Mouse (Mus musculus): ENCODE results near the gene Srbd1. TPM values are rescaled to one million over a fixed set of nuclear protein-coding genes. Genes with fewer than 3 reads are reported as not detected.

Gene Srbd1
- polyA plus RNA-seq, 1 experiment from 2014 or later = 25.4 TPM

- Histone ChIP-seq H3K4me1 (no peaks in the 10 kb centered on the region), H3K27me3 (ENCODE audit: poor library complexity, severe bottlenecking) (no peaks in the 10 kb centered on the region), H3K36me3 (replicated peaks) (peaks cover 5% of the 10 kb centered on the region; the same call in 1 of the 2 replicates), H3K27ac (no peak overlapping the region), H3K9me3 (peaks cover 11% of the 10 kb centered on the region), H3K4me3 (no peak overlapping the region)
- WGBS = 70% methylated on average over 4 of the region's 4 CpGs
- DNase-seq (ENCODE audit: extremely low spot score, low spot score) = no peak
Measured at GRCm38 (mm10) chr17:86022366-86022765, 122.6 kb downstream of the Srbd1 start.

- Histone ChIP-seq H3K27ac (no peak overlapping the region), H3K36me3 (replicated peaks) (peaks cover 5% of the 10 kb centered on the region; the same call in 1 of the 2 replicates), H3K9me3 (peaks cover 11% of the 10 kb centered on the region), H3K4me3 (no peak overlapping the region), H3K4me1 (no peaks in the 10 kb centered on the region), H3K27me3 (ENCODE audit: poor library complexity, severe bottlenecking) (no peaks in the 10 kb centered on the region)
- WGBS = 93% methylated on average over 1 of the region's 1 CpGs
- DNase-seq (ENCODE audit: extremely low spot score, low spot score) = no peak
Measured at GRCm38 (mm10) chr17:86021815-86022214, 123.2 kb downstream of the Srbd1 start.

GRCm38 (mm10) chr17:86021231-86021630, 123.7 kb downstream of the Srbd1 start:
- Histone ChIP-seq H3K9me3 (peaks cover 11% of the 10 kb centered on the region), H3K4me1 (no peaks in the 10 kb centered on the region), H3K36me3 (replicated peaks) (peaks cover 5% of the 10 kb centered on the region; the same call in 1 of the 2 replicates), H3K4me3 (no peak overlapping the region), H3K27ac (no peak overlapping the region), H3K27me3 (ENCODE audit: poor library complexity, severe bottlenecking) (no peaks in the 10 kb centered on the region)
- DNase-seq (ENCODE audit: extremely low spot score, low spot score) = no peak
- 93% methylated on average over 5 of the region's 5 CpGs for WGBS

- H3K9me3 ChIP-seq = peaks cover 11% of the 10 kb centered on the region
- no peak for DNase-seq (ENCODE audit: extremely low spot score, low spot score)
- H3K4me3 ChIP-seq = no peak overlapping the region
- H3K27ac ChIP-seq = no peak overlapping the region
- H3K36me3 ChIP-seq (replicated peaks) = peaks cover 5% of the 10 kb centered on the region; the same call in 1 of the 2 replicates
- H3K27me3 ChIP-seq (ENCODE audit: poor library complexity, severe bottlenecking) = no peaks in the 10 kb centered on the region
- 89% methylated on average over 1 of the region's 1 CpGs for WGBS
- H3K4me1 ChIP-seq = peaks cover 10% of the 10 kb centered on the region
Measured at GRCm38 (mm10) chr17:86019793-86020192, 125.2 kb downstream of the Srbd1 start.

- peaks cover 13% of the 10 kb centered on the region for H3K4me1 ChIP-seq
- 90% methylated on average over 4 of the region's 4 CpGs for WGBS
- H3K4me3 ChIP-seq = no peak overlapping the region
- H3K27ac ChIP-seq = no peak overlapping the region
- no peaks in the 10 kb centered on the region for H3K27me3 ChIP-seq (ENCODE audit: poor library complexity, severe bottlenecking)
- peaks cover 15% of the 10 kb centered on the region for H3K9me3 ChIP-seq
- no peaks in the 10 kb centered on the region for H3K36me3 ChIP-seq (replicated peaks)
- DNase-seq (ENCODE audit: extremely low spot score, low spot score) = no peak
Measured at GRCm38 (mm10) chr17:86014246-86014645, 130.7 kb downstream of the Srbd1 start.

GRCm38 (mm10) chr17:86012576-86012975, 132.4 kb downstream of the Srbd1 start:
- H3K27ac ChIP-seq = no peak overlapping the region
- no peak for DNase-seq (ENCODE audit: extremely low spot score, low spot score)
- H3K4me3 ChIP-seq = no peak overlapping the region
- H3K9me3 ChIP-seq = 0 out of 2 replicates have a peak, but pooled peaks cover 5% of the 10 kb centered on the region
- H3K4me1 ChIP-seq = peaks cover 20% of the 10 kb centered on the region
- no peaks in the 10 kb centered on the region for H3K27me3 ChIP-seq (ENCODE audit: poor library complexity, severe bottlenecking)
- no peaks in the 10 kb centered on the region for H3K36me3 ChIP-seq (replicated peaks)
- 91% methylated on average over 1 of the region's 1 CpGs for WGBS

GRCm38 (mm10) chr17:86011849-86012248, 133.1 kb downstream of the Srbd1 start:
- WGBS = 93% methylated on average over 3 of the region's 3 CpGs
- no peak for DNase-seq (ENCODE audit: extremely low spot score, low spot score)
- Histone ChIP-seq H3K9me3 (0 out of 2 replicates have a peak, but pooled peaks cover 5% of the 10 kb centered on the region), H3K27ac (no peak overlapping the region), H3K36me3 (replicated peaks) (no peaks in the 10 kb centered on the region), H3K4me3 (no peak overlapping the region), H3K4me1 (peaks cover 20% of the 10 kb centered on the region), H3K27me3 (ENCODE audit: poor library complexity, severe bottlenecking) (no peaks in the 10 kb centered on the region)

DNA sequence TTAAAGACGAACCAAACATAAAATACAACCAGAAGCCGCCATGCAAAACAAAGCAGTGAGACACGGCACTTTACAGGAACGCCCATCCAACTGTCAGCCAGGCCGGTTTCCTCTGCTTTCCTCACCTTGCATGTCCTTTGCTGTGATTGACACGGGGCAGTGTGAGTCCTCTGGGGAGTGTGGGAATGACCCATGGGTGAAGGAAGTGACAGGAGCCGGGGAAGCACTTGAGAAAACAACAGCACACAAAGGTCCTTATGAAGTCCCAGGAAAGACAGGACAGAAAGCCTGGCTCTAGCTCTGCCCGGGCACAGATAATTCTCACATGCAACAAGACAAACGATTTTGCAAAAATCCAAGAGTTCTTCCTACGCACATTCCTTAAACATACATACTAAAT, 136.6 kb downstream of the Srbd1 start:
- no peaks in the 10 kb centered on the region for H3K36me3 ChIP-seq (replicated peaks)
- WGBS = 82% methylated on average over 10 of the region's 10 CpGs
- no peak overlapping the region for H3K27ac ChIP-seq
- H3K4me1 ChIP-seq = peaks cover 7% of the 10 kb centered on the region; the same call in 1 of the 2 replicates
- H3K27me3 ChIP-seq (ENCODE audit: poor library complexity, severe bottlenecking) = no peaks in the 10 kb centered on the region
- DNase-seq (ENCODE audit: extremely low spot score, low spot score) = no peak
- H3K4me3 ChIP-seq = no peak overlapping the region
- 0 out of 2 replicates have a peak, but pooled peaks cover 5% of the 10 kb centered on the region for H3K9me3 ChIP-seq

DNA sequence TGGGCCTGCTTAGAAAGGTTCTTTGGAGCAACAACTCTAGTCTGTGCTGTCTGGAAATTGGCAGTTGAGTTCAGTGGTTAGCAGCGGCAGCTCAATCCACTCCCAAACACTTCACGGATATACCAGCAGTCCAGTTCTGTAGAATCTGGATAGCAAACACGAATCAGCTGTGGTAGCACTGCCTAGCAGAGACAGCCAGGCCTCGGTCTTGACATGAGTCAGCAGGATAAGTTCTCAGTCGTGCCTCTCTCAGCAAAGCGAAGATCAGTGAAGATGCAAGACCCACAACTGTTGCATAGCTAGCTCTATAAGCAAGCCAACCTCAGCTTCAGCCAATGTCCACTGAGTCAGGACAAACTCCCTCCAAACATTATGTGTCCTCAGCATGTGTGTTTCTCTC, 142.9 kb downstream of the Srbd1 start:
- DNase-seq (ENCODE audit: extremely low spot score, low spot score) = no peak
- 95% methylated on average over 6 of the region's 6 CpGs for WGBS
- peaks cover 9% of the 10 kb centered on the region; the same call in 1 of the 2 replicates for H3K9me3 ChIP-seq
- peaks cover 47% of the 10 kb centered on the region for H3K36me3 ChIP-seq (replicated peaks)
- no peak overlapping the region for H3K4me3 ChIP-seq
- H3K27me3 ChIP-seq (ENCODE audit: poor library complexity, severe bottlenecking) = no peaks in the 10 kb centered on the region
- no peaks in the 10 kb centered on the region for H3K4me1 ChIP-seq
- H3K27ac ChIP-seq = no peak overlapping the region

DNA sequence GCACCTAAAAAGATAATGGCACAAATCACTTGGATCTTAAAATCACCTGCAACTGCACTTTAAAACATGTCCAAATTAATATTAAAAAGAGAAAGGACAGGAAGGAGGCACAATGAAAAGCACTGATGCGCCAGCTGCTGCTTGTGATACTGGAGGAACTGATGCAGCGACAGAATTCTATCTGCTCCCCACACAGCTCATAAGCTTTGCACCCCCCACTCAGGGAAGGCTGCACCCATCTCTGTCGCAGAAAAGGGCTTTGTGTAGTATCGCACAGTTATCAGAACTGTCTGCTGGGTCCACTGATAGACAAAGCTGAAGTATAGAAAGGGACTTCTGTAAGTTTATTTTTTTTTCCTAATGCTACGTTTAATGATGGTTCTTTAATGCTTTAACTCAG, 143.3 kb downstream of the Srbd1 start:
- Histone ChIP-seq H3K4me1 (no peaks in the 10 kb centered on the region), H3K4me3 (no peak overlapping the region), H3K27ac (no peak overlapping the region), H3K36me3 (replicated peaks) (peaks cover 51% of the 10 kb centered on the region), H3K9me3 (peaks cover 9% of the 10 kb centered on the region; the same call in 1 of the 2 replicates), H3K27me3 (ENCODE audit: poor library complexity, severe bottlenecking) (no peaks in the 10 kb centered on the region)
- DNase-seq (ENCODE audit: extremely low spot score, low spot score) = no peak
- WGBS = 95% methylated on average over 5 of the region's 5 CpGs

DNA sequence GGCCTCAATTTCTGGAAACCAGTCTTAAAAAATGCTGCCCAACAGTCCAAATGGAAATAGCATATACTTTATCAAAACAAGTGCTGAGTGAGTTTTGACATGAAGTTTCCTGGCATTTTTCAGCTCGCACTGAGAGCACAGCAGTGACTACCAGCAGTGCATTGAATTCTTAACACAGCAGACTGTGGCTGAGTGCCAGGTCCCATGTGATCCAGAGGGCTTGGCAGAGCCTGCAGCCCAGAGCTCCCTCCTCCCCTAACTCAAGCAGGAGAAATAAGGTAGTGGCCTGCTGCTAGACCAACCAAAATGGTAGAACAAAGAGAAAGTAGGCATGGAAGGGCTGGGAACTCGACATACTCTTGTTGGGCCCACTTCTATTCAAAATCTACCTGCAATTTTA, 149.2 kb downstream of the Srbd1 start:
- Histone ChIP-seq H3K36me3 (replicated peaks) (peaks cover 56% of the 10 kb centered on the region), H3K27me3 (ENCODE audit: poor library complexity, severe bottlenecking) (no peaks in the 10 kb centered on the region), H3K4me3 (no peak overlapping the region), H3K9me3 (peaks cover 9% of the 10 kb centered on the region; the same call in 1 of the 2 replicates), H3K27ac (no peak overlapping the region), H3K4me1 (no peaks in the 10 kb centered on the region)
- DNase-seq (ENCODE audit: extremely low spot score, low spot score) = peak; percentile 6
- WGBS = 90% methylated on average over 2 of the region's 2 CpGs

DNA sequence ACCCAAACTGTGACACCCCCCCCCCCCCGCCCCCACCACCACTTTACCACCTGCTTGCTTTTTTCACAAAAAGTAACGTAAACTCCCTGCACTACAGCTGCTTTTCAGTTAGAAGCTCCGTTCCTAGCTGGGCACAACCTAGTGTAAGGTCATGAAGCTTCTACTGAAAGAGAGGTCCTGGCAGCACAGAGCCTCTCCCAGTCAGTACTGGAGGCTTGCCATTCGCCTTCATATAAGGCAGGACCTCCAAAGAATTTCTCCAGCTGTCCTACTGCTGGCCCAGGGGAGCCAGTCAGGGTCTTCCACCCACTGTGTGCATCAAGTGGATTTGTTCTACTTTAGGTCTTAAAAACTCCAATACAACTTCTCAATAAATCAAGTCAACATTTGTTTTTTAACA, 149.9 kb downstream of the Srbd1 start:
- H3K27ac ChIP-seq = no peak overlapping the region
- no peak overlapping the region for H3K4me3 ChIP-seq
- 95% methylated on average over 4 of the region's 4 CpGs for WGBS
- peaks cover 9% of the 10 kb centered on the region; the same call in 1 of the 2 replicates for H3K9me3 ChIP-seq
- H3K36me3 ChIP-seq (replicated peaks) = peaks cover 50% of the 10 kb centered on the region
- no peaks in the 10 kb centered on the region for H3K27me3 ChIP-seq (ENCODE audit: poor library complexity, severe bottlenecking)
- no peaks in the 10 kb centered on the region for H3K4me1 ChIP-seq
- peak; percentile 6 for DNase-seq (ENCODE audit: extremely low spot score, low spot score)

GRCm38 (mm10) chr17:85989058-85989769, 155.8 kb downstream of the Srbd1 start:
- Histone ChIP-seq H3K27me3 (ENCODE audit: poor library complexity, severe bottlenecking) (no peaks in the 10 kb centered on the region), H3K27ac (no peak overlapping the region), H3K4me3 (no peak overlapping the region), H3K9me3 (no peaks in the 10 kb centered on the region), H3K36me3 (replicated peaks) (peaks cover 16% of the 10 kb centered on the region), H3K4me1 (peaks cover 8% of the 10 kb centered on the region; the same call in 1 of the 2 replicates)
- no peak for DNase-seq (ENCODE audit: extremely low spot score, low spot score)
- WGBS = 89% methylated on average over 12 of the region's 12 CpGs
